Mouse (Mus musculus) C2C12 (cell line): ENCODE measurements around the gene Gcn1l1.

Experiments
- CEBPB ChIP-seq: IDR thresholded peaks from one replicate; pipeline ENCODE4 v1.6.1; 2011; ENCODE audit warnings: low read depth, mild to moderate bottlenecking, control low read depth, moderate library complexity
- CTCF ChIP-seq: IDR thresholded peaks from one replicate; pipeline ENCODE4 v1.5.1; 2011; ENCODE audit not compliant: control insufficient read depth, insufficient read depth, insufficient read length
- MYOD1 ChIP-seq: IDR thresholded peaks from one replicate; pipeline ENCODE4 v1.6.1; 2011; ENCODE audit warnings: low read depth; ENCODE audit not compliant: control insufficient read depth, insufficient read length
- MYOG ChIP-seq: IDR thresholded peaks from one replicate; pipeline ENCODE4 v1.6.1; 2011; ENCODE audit not compliant: control insufficient read depth, insufficient read length; ENCODE audit errors: extremely low read depth

- TF ChIP-seq CTCF (no peak), MYOG (no peak), CEBPB (no peak), MYOD1 (no peak)
Measured at GRCm38 (mm10) chr5:115626237-115626886, 61.3 kb downstream of the Gcn1l1 start.
